ENCODE assay signal across 15 mouse cellular contexts in the genomic region with DNA sequence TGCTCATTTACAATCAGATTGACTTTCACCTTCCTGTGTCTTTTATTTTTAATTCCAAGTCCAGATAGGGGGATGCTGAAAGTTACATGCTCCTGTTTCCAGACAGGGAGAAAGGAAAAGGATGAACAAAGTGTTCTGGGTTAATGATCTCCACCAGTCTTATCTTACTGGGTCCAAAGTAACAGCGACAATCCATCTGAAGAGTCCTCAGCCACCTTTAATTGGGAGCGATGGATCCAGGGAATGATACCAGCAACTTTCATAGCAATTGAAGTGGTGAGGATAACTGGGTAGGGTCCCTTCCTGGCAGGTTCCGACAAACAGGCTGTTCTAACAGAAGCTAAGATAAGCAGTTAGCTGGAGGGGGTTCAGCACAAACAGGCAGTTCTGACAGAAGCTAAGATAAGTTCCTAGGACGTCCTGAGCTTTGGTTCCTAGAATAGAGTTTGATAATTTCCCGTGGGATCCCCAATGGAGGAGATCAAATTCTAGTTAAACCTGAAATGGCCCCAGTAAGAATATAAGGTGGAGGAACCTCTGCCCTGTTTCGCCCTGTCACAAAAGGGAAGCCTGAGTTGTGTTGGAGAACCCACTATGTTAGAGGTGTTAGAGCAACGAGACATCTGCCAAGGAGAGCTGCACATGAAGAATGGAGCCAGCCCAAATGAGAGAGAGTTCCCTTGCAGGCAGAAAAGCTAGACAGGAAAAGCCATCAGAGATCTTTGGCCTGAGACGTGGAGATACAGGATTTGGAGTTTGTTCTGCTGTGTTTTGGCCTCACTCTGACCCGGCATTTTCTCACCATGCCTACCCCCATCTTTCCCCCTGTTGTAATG.
"Had no signal": no experiment of that assay in that cellular context is flagged by ENCODE, and none has a peak within 500 bp of the region (broad histone marks: within the 10 kb centered on the region; RNA-seq: fewer than 3 reads in every experiment).

No protein-coding gene starts in this region.

- H3K4me2 ChIP-seq: midbrain, embryonic 15.5 days; neural tube, embryonic 12.5 days had no signal

- H3K4me3 ChIP-seq: limb, embryonic 10.5 days; midbrain, embryonic 15.5 days; neural tube, embryonic 12.5 days had no signal

- ATAC-seq: lung, postnatal 0 days; midbrain, embryonic 15.5 days had no signal

- H3K9me3 ChIP-seq: limb, embryonic 10.5 days; midbrain, embryonic 15.5 days had no signal

- DNase-seq: kidney, adult 11 months; kidney, adult 9 months; kidney, postnatal 36 days; layer of hippocampus, adult 9-11 months; layer of hippocampus, postnatal 36 days; lung, adult 2 months; lung, postnatal 36 days; right cerebral cortex, postnatal 14 days; thymus, postnatal 4 days had no signal

- H3K9ac ChIP-seq: liver, embryonic 14.5 days; midbrain, embryonic 15.5 days; neural tube, embryonic 12.5 days had no signal

- H3K27me3 ChIP-seq: midbrain, embryonic 15.5 days; neural tube, embryonic 12.5 days had no signal

- H3K36me3 ChIP-seq: limb, embryonic 10.5 days; midbrain, embryonic 15.5 days; neural tube, embryonic 12.5 days had no signal

- H3K27ac ChIP-seq: kidney, postnatal 0 days; limb, embryonic 10.5 days; liver, embryonic 14.5 days; midbrain, embryonic 15.5 days; neural tube, embryonic 12.5 days had no signal

- H3K4me1 ChIP-seq: midbrain, embryonic 15.5 days; neural tube, embryonic 12.5 days had no signal
